Mouse (Mus musculus): ENCODE results near the gene AU021092.

DNA sequence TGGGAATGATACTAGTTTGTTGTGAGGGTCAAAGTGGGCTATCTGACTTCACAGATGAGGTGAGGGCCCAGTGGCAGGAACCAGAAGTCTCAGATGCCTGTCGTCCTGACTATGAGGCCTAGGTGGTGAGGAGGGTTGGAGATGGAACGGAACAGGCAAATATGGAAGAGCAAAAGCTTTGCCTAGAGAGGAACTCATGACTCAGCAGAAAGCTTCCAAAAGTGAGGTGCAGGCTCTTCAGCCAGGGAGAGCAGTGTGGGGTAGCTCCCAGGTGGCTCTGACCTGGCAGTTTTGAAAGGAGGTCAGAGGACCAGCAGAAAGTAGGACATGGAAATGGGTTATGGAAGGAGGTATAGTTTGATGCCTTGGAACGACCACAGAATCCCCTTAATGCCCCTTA is 28.8 kb upstream of the AU021092 start:
- TF ChIP-seq CTCF (IDR thresholded peaks at IDR 0.05; ENCODE audit: low read depth) (no peak), EP300 (IDR thresholded peaks at IDR 0.05; ENCODE audit: low read depth) (no peak)
